Mouse (Mus musculus) CH12.LX (cell line): Measurements from ENCODE around the gene Fam171a2. TPM values are rescaled to one million over a fixed set of nuclear protein-coding genes. Genes with fewer than 3 reads are reported as not detected.

Experiments
- DNase-seq: peaks from one replicate; pipeline ENCODE4 v3.0.0-alpha.2; 2013; ENCODE audit errors: extremely low read depth
- H3K27ac ChIP-seq: 2 replicates; pipeline ENCODE4 v1.5.1; 2012; ENCODE audit warnings: low read depth, mild to moderate bottlenecking, control low read depth, moderate library complexity; ENCODE audit not compliant: insufficient read depth
- H3K27me3 ChIP-seq: replicated peaks from 2 replicates; pipeline ENCODE3; 2012; ENCODE audit warnings: inconsistent platforms
- H3K36me3 ChIP-seq, 2 experiments: replicated peaks in 1 of 2; 2 replicates each; pipeline versions ENCODE3 to v1.6.1; 2012; ENCODE audit warnings: inconsistent platforms in 1 of 2, low read length in 1 of 2, mild to moderate bottlenecking in 1 of 2, mixed read lengths in 1 of 2, moderate library complexity in 1 of 2; ENCODE audit not compliant: control insufficient read depth in 1 of 2, insufficient read depth in 1 of 2
- H3K4me1 ChIP-seq, 2 experiments: 2 replicates each; pipeline ENCODE4 v1.6.1; 2012; ENCODE audit warnings: inconsistent platforms in 1 of 2, moderate library complexity in 1 of 2; ENCODE audit not compliant: insufficient read depth in 2 of 2, control insufficient read depth in 1 of 2
- H3K4me2 ChIP-seq: 2 replicates; pipeline ENCODE4 v1.6.1; 2012; ENCODE audit warnings: low read depth, mild to moderate bottlenecking, control low read depth; ENCODE audit not compliant: poor library complexity, insufficient read depth, severe bottlenecking
- H3K4me3 ChIP-seq, 3 experiments: fragments of 150-350 bp in 1 of 3; sonication (generic) in 1 of 3; replicated peaks in 1 of 3; 2 replicates each; pipeline versions ENCODE3 to v1.5.1; 2011 to 2012; ENCODE audit warnings: low read depth in 2 of 3, low read length in 2 of 3, mild to moderate bottlenecking in 2 of 3, moderate library complexity in 2 of 3, control low read depth in 1 of 3, improper control_type of control experiment in 1 of 3, inconsistent platforms in 1 of 3, mixed read lengths in 1 of 3; ENCODE audit not compliant: poor library complexity in 1 of 3
- H3K79me2 ChIP-seq: replicated peaks from 2 replicates; pipeline ENCODE4 v1.6.1; 2012; ENCODE audit warnings: mild to moderate bottlenecking, moderate library complexity; ENCODE audit not compliant: control insufficient read depth, poor library complexity, insufficient read depth, severe bottlenecking; ENCODE audit errors: extremely low read depth
- H3K9ac ChIP-seq: 2 replicates; pipeline ENCODE4 v1.6.1; 2012; ENCODE audit warnings: low read depth, mild to moderate bottlenecking, control low read depth, moderate library complexity; ENCODE audit not compliant: insufficient read depth
- H3K9me3 ChIP-seq: replicated peaks from 2 replicates; pipeline ENCODE3; 2012; ENCODE audit warnings: low read length, inconsistent platforms, mixed read lengths
- CHD1 ChIP-seq: IDR thresholded peaks from 2 replicates; pipeline ENCODE4 v1.6.1; 2012; ENCODE audit warnings: low read depth, low read length, improper control_type of control experiment, inconsistent platforms
- CHD2 ChIP-seq: IDR thresholded peaks from 2 replicates; pipeline ENCODE4 v1.6.1; 2011; ENCODE audit warnings: low read length, improper control_type of control experiment
- E2F4 ChIP-seq: IDR thresholded peaks from 2 replicates; pipeline ENCODE4 v1.6.1; 2011; ENCODE audit warnings: low read depth, low read length, improper control_type of control experiment; ENCODE audit not compliant: insufficient replicate concordance
- EP300 ChIP-seq: IDR thresholded peaks from 2 replicates; pipeline ENCODE4 v1.6.1; 2011; ENCODE audit warnings: low read length, improper control_type of control experiment
- JUN ChIP-seq: IDR thresholded peaks from 2 replicates; pipeline ENCODE4 v1.6.1; 2011; ENCODE audit warnings: low read depth, mild to moderate bottlenecking, low read length, improper control_type of control experiment, moderate library complexity; ENCODE audit not compliant: insufficient read depth
- KAT2A ChIP-seq: IDR thresholded peaks from 2 replicates; pipeline ENCODE4 v1.6.1; 2012; ENCODE audit warnings: low read length, improper control_type of control experiment, inconsistent platforms; ENCODE audit not compliant: insufficient replicate concordance
- MAFK ChIP-seq: IDR thresholded peaks from 2 replicates; pipeline ENCODE4 v1.6.1; 2011; ENCODE audit warnings: low read length, improper control_type of control experiment; ENCODE audit not compliant: insufficient replicate concordance
- MAX ChIP-seq: IDR thresholded peaks from 2 replicates; pipeline ENCODE4 v1.6.1; 2011; ENCODE audit warnings: low read length, improper control_type of control experiment
- MAZ ChIP-seq: IDR thresholded peaks from 2 replicates; pipeline ENCODE4 v1.6.1; 2012; ENCODE audit warnings: low read depth, mild to moderate bottlenecking, inconsistent platforms, low read length, improper control_type of control experiment, moderate library complexity
- MYC ChIP-seq: IDR thresholded peaks from 2 replicates; pipeline ENCODE4 v1.6.1; 2011; ENCODE audit warnings: low read depth, mild to moderate bottlenecking, improper control_type of control experiment, low read length
- NELFE ChIP-seq: IDR thresholded peaks from 2 replicates; pipeline ENCODE4 v1.6.1; 2011; ENCODE audit warnings: low read depth, low read length, improper control_type of control experiment
- RCOR1 ChIP-seq: conservative IDR thresholded peaks from 2 replicates; pipeline ENCODE4 v1.6.1; 2012; ENCODE audit warnings: low read depth, mild to moderate bottlenecking, inconsistent platforms, low read length, improper control_type of control experiment
- SIN3A ChIP-seq: IDR thresholded peaks from 2 replicates; pipeline ENCODE4 v1.6.1; 2012; ENCODE audit warnings: low read length, improper control_type of control experiment, inconsistent platforms
- SMC3 ChIP-seq: IDR thresholded peaks from 2 replicates; pipeline ENCODE4 v1.6.1; 2011; ENCODE audit warnings: low read depth, low read length, improper control_type of control experiment
- TCF12 ChIP-seq: IDR thresholded peaks from 2 replicates; pipeline ENCODE4 v1.6.1; 2014; ENCODE audit warnings: low read depth, mild to moderate bottlenecking, inconsistent platforms, low read length, improper control_type of control experiment
- UBTF ChIP-seq: IDR thresholded peaks from 2 replicates; pipeline ENCODE4 v1.6.1; 2012; ENCODE audit warnings: low read depth, mild to moderate bottlenecking, inconsistent platforms, low read length, improper control_type of control experiment, moderate library complexity
- USF1 ChIP-seq: IDR thresholded peaks from 2 replicates; pipeline ENCODE4 v1.6.1; 2014; ENCODE audit warnings: low read depth, mild to moderate bottlenecking, inconsistent platforms, low read length, improper control_type of control experiment
- USF2 ChIP-seq: conservative IDR thresholded peaks from 2 replicates; pipeline ENCODE4 v1.6.1; 2011; ENCODE audit warnings: low read depth, low read length, improper control_type of control experiment
- ZC3H11A ChIP-seq: IDR thresholded peaks from 2 replicates; pipeline ENCODE4 v1.6.1; 2012; ENCODE audit warnings: low read depth, mild to moderate bottlenecking, inconsistent platforms, low read length, improper control_type of control experiment
- ZKSCAN1 ChIP-seq: IDR thresholded peaks from 2 replicates; pipeline ENCODE4 v1.6.1; 2012; ENCODE audit warnings: low read depth, inconsistent platforms, low read length, improper control_type of control experiment, borderline replicate concordance
- ZNF384 ChIP-seq: IDR thresholded peaks from 2 replicates; pipeline ENCODE4 v1.6.1; 2012; ENCODE audit warnings: low read depth, low read length, improper control_type of control experiment, inconsistent platforms
- dilution Hi-C: fragments of 300-500 bp; cut with MboI; formaldehyde crosslinking; loops from 2 replicates; pipeline ENCODE4 v1.14.3; 2020; ENCODE audit warnings: low sequenced_read_pairs; ENCODE audit not compliant: extremely low pct_unique_long_range_greater_than_20kb, extremely low pct_ligation_motif_present
- in situ Hi-C: fragments of 300-500 bp; cut with MboI; formaldehyde crosslinking; loops from 3 replicates; pipeline ENCODE4 v1.14.3; 2019; ENCODE audit warnings: low sequenced_read_pairs, low pct_ligation_motif_present, low pct_unique_long_range_greater_than_20kb, mixed read lengths
- polyA plus RNA-seq: library from polyadenylated mRNA; unstranded; fragments of >175 nt; gene quantifications from 2 replicates; pipeline ENCODE4 v1.2.1, GENCODE M21; 2012; ENCODE audit warnings: low read depth; ENCODE audit not compliant: insufficient read length
- total RNA-seq, 2 experiments: library from RNA; depleted of rRNA; stranded (reverse); fragments of 300-350 nt in 1 of 2; fragments of >200 nt in 1 of 2; gene quantifications; 2 replicates each; pipeline ENCODE4 v1.2.3; 2012 to 2014

The Fam171a2 gene
- total and polyA plus RNA-seq, 3 experiments: not detected

DNA sequence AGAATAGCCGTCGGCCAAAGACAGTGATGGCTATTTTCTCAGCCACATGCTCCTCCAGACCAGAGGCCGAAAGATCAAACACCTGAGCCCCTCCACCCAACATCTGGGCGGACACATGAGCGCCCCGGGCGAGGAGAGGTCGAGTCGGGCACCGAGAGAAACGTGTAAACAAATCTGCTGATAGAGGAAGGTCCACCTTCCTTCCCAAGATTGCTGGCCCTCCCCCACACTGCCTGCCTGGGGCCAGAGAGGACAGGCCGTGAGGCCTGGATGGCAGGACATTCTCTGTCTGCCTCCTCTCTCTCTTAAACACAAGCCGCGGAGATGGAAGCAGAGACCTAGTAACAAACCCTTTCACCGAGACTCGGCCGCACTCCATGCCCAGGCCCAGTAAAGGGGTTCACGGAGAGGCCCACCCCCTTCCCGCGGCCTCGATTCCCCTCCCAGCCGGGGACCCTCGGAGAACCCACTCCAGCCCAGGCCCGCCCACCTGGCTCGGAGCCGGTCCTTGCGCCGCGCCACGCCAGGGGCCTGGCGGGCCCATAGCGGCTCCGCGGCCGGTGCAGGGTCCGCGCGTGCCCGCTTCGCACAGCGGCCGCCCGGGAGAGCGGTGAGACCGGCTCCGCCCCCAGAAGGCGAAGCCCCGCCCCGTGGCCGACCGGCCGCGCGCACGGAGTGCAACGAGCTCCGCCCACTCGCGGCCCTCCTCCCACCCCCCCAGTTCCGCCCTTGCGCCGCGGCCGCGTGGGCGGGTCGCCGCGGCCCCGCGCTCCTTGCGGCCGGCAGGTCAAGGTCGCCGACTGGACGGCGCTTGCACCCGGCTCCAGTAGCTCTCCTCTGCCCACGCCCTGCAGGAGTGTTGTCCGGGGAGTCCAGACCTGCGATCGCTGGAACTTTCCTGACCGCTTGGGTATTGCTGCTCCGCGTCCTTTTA lies 40.3 kb downstream of the Fam171a2 start (continued):
- TF ChIP-seq TCF12 (peak; percentile 98), UBTF (0 out of 2 replicates have a peak, but pooled peaks have one; percentile 3), USF1 (peak; percentile 6; the same call in 1 of the 2 replicates), SIN3A (peak; percentile 81), ZKSCAN1 (no peak), NELFE (peak; percentile 77), CHD1 (no peak), KAT2A (0 out of 2 replicates have a peak, but pooled peaks have one; percentile 1), USF2 (no peak)

GRCm38 (mm10) chr11:102406401-102406800 lies 41.1 kb downstream of the Fam171a2 start:
- peaks cover 41 to 47% of the 10 kb centered on the region in 2 experiments for H3K36me3 ChIP-seq
- peak overlapping the region; percentile 63 to 99 (median 87) for H3K4me3 ChIP-seq
- no peak for DNase-seq
- H3K4me2 ChIP-seq: peak overlapping the region; percentile 75
- H3K27ac ChIP-seq: no peak overlapping the region
- peaks cover 12% of the 10 kb centered on the region for H3K79me2 ChIP-seq
- no peaks in the 10 kb centered on the region for H3K27me3 ChIP-seq
- dilution Hi-C loops: loop anchor here (25.0 kb wide), 1 partner anchor 94 kb away; the partner anchor contains the start of gene Ubtf
- peak overlapping the region; percentile 97 for H3K9ac ChIP-seq
- peaks cover 8 to 45% of the 10 kb centered on the region in 2 experiments for H3K4me1 ChIP-seq
- TF ChIP-seq MAX (no peak), SMC3 (no peak), MYC (no peak), MAFK (no peak), NELFE (no peak), JUN (no peak), KAT2A (no peak), USF2 (no peak), TCF12 (no peak), MAZ (no peak; the same call in 1 of the 2 replicates), E2F4 (no peak), EP300 (no peak), RCOR1 (no peak), ZC3H11A (no peak), CHD2 (no peak), UBTF (no peak), ZKSCAN1 (no peak), ZNF384 (no peak), SIN3A (no peak)
- TF ChIP-seq, all 38 proteins: peak for 0
- in situ Hi-C loops: loop anchor here (5.0 kb wide), 1 partner anchor 84 kb away; no protein-coding TSS in a partner anchor
- H3K9me3 ChIP-seq: no peaks in the 10 kb centered on the region
